Mouse (Mus musculus) megakaryocyte, embryonic 14.5 days (primary cell): ENCODE data around the gene Ugt3a1.

ENCODE experiments used
- FLI1 ChIP-seq: IDR thresholded peaks from 2 replicates; pipeline ENCODE4 v1.6.1; 2012; ENCODE audit warnings: low read length, inconsistent platforms, mixed read lengths
- GATA1 ChIP-seq: IDR thresholded peaks from 3 replicates; pipeline ENCODE4 v1.6.1; 2012; ENCODE audit warnings: mixed read lengths, low read length, inconsistent platforms, borderline replicate concordance

GRCm38 (mm10) chr15:9337021-9337420 lies 60.3 kb downstream of the Ugt3a1 start:
- no peak for TF ChIP-seq GATA1
- no peak for TF ChIP-seq FLI1
